Mouse (Mus musculus): ENCODE data around the gene Fbxw20. TPM values are rescaled to one million over a fixed set of nuclear protein-coding genes. Genes with fewer than 3 reads are reported as not detected.
"Not testable (repeated sequence)": the region's sequence is repeated elsewhere in the genome, so short reads cannot be mapped to it uniquely, and the experiment has no call there.

Fbxw20 gene
- polyA plus RNA-seq (2014; fragmentation: Nextera tagmentation; extraction: Ambion mirVana): not detected in 2 replicates

GRCm38 (mm10) chr9:109234654-109235053, at the start of gene Fbxw20:
Gene Fbxw20 (minus strand): TSS chr9:109234754.
- no peaks in the 10 kb centered on the region for H3K9me3 ChIP-seq (replicated peaks; ENCODE audit: control insufficient read depth, low read length)
- no peak for ATAC-seq (replicated peaks; ENCODE audit: insufficient number of reproducible peaks, low FRiP score, low TSS enrichment)
- no peak within 1 kb of the TSS for H3K27ac ChIP-seq (ENCODE audit: low read depth, low read length)
- WGBS (ENCODE audit: insufficient replicate concordance): 69% methylated on average over 1 of the region's 1 CpGs
- H3K4me3 ChIP-seq (ENCODE audit: low read depth, low read length): no peak within 1 kb of the TSS
- no peak within 1 kb of the TSS for H3K4me2 ChIP-seq
- H3K4me1 ChIP-seq (ENCODE audit: control insufficient read depth, insufficient read depth, low read length): no peaks in the 10 kb centered on the region
- H3K27me3 ChIP-seq (ENCODE audit: control insufficient read depth, insufficient read depth, low read length): no peaks in the 10 kb centered on the region
- no peaks in the 10 kb centered on the region for H3K36me3 ChIP-seq (ENCODE audit: control insufficient read depth, insufficient read depth, low read length)
- no peak within 1 kb of the TSS for H3K9ac ChIP-seq (ENCODE audit: low read depth, low read length)

- Histone ChIP-seq H3K4me2 (no peak overlapping the region), H3K4me3 (ENCODE audit: low read depth, low read length) (no peak overlapping the region), H3K36me3 (ENCODE audit: control insufficient read depth, insufficient read depth, low read length) (no peaks in the 10 kb centered on the region), H3K9ac (ENCODE audit: low read depth, low read length) (no peak overlapping the region), H3K9me3 (replicated peaks; ENCODE audit: control insufficient read depth, low read length) (no peaks in the 10 kb centered on the region), H3K27me3 (ENCODE audit: control insufficient read depth, insufficient read depth, low read length) (no peaks in the 10 kb centered on the region), H3K27ac (ENCODE audit: low read depth, low read length) (no peak overlapping the region), H3K4me1 (ENCODE audit: control insufficient read depth, insufficient read depth, low read length) (no peaks in the 10 kb centered on the region)
- no peak for ATAC-seq (replicated peaks; ENCODE audit: insufficient number of reproducible peaks, low FRiP score, low TSS enrichment)
- 58% methylated on average over 2 of the region's 2 CpGs for WGBS (ENCODE audit: insufficient replicate concordance)
Measured at GRCm38 (mm10) chr9:109263041-109263440, 28.5 kb upstream of the Fbxw20 start.

- Histone ChIP-seq H3K36me3 (ENCODE audit: control insufficient read depth, insufficient read depth, low read length) (no peaks in the 10 kb centered on the region), H3K4me1 (ENCODE audit: control insufficient read depth, insufficient read depth, low read length) (no peaks in the 10 kb centered on the region), H3K4me3 (ENCODE audit: low read depth, low read length) (no peak overlapping the region), H3K9me3 (replicated peaks; ENCODE audit: control insufficient read depth, low read length) (no peaks in the 10 kb centered on the region), H3K9ac (ENCODE audit: low read depth, low read length) (no peak overlapping the region), H3K4me2 (no peak overlapping the region), H3K27ac (ENCODE audit: low read depth, low read length) (no peak overlapping the region), H3K27me3 (ENCODE audit: control insufficient read depth, insufficient read depth, low read length) (no peaks in the 10 kb centered on the region)
- 62% methylated on average over 6 of the region's 6 CpGs for WGBS (ENCODE audit: insufficient replicate concordance)
- ATAC-seq (replicated peaks; ENCODE audit: insufficient number of reproducible peaks, low FRiP score, low TSS enrichment): no peak
Measured at GRCm38 (mm10) chr9:109218449-109218848, 16.1 kb downstream of the Fbxw20 start.

- H3K4me3 ChIP-seq (ENCODE audit: low read depth, low read length); H3K27ac ChIP-seq (ENCODE audit: low read depth, low read length); H3K36me3 ChIP-seq (ENCODE audit: control insufficient read depth, insufficient read depth, low read length); H3K9me3 ChIP-seq (replicated peaks; ENCODE audit: control insufficient read depth, low read length); H3K27me3 ChIP-seq (ENCODE audit: control insufficient read depth, insufficient read depth, low read length); ATAC-seq (replicated peaks; ENCODE audit: insufficient number of reproducible peaks, low FRiP score, low TSS enrichment); H3K4me2 ChIP-seq; H3K4me1 ChIP-seq (ENCODE audit: control insufficient read depth, insufficient read depth, low read length); H3K9ac ChIP-seq (ENCODE audit: low read depth, low read length): not testable (repeated sequence)
- 79% methylated on average over 1 of the region's 1 CpGs for WGBS (ENCODE audit: insufficient replicate concordance)
Measured at GRCm38 (mm10) chr9:109201347-109201746, 33.2 kb downstream of the Fbxw20 start.

- Histone ChIP-seq H3K4me2 (no peak overlapping the region), H3K4me1 (ENCODE audit: control insufficient read depth, insufficient read depth, low read length) (no peaks in the 10 kb centered on the region), H3K27me3 (ENCODE audit: control insufficient read depth, insufficient read depth, low read length) (no peaks in the 10 kb centered on the region), H3K36me3 (ENCODE audit: control insufficient read depth, insufficient read depth, low read length) (no peaks in the 10 kb centered on the region), H3K9me3 (replicated peaks; ENCODE audit: control insufficient read depth, low read length) (no peaks in the 10 kb centered on the region), H3K27ac (ENCODE audit: low read depth, low read length) (no peak overlapping the region), H3K4me3 (ENCODE audit: low read depth, low read length) (no peak overlapping the region), H3K9ac (ENCODE audit: low read depth, low read length) (no peak overlapping the region)
- no peak for ATAC-seq (replicated peaks; ENCODE audit: insufficient number of reproducible peaks, low FRiP score, low TSS enrichment)
- 87% methylated on average over 1 of the region's 1 CpGs for WGBS (ENCODE audit: insufficient replicate concordance)
Measured at GRCm38 (mm10) chr9:109200349-109200748, 34.2 kb downstream of the Fbxw20 start.

- WGBS (ENCODE audit: insufficient replicate concordance): 46% methylated on average over 1 of the region's 1 CpGs
- no peaks in the 10 kb centered on the region for H3K27me3 ChIP-seq (ENCODE audit: control insufficient read depth, insufficient read depth, low read length)
- H3K36me3 ChIP-seq (ENCODE audit: control insufficient read depth, insufficient read depth, low read length): no peaks in the 10 kb centered on the region
- no peak overlapping the region for H3K4me2 ChIP-seq
- H3K4me3 ChIP-seq (ENCODE audit: low read depth, low read length): no peak overlapping the region
- no peaks in the 10 kb centered on the region for H3K4me1 ChIP-seq (ENCODE audit: control insufficient read depth, insufficient read depth, low read length)
- no peak overlapping the region for H3K27ac ChIP-seq (ENCODE audit: low read depth, low read length)
- no peak for ATAC-seq (replicated peaks; ENCODE audit: insufficient number of reproducible peaks, low FRiP score, low TSS enrichment)
- no peak overlapping the region for H3K9ac ChIP-seq (ENCODE audit: low read depth, low read length)
- H3K9me3 ChIP-seq (replicated peaks; ENCODE audit: control insufficient read depth, low read length): no peaks in the 10 kb centered on the region
Measured at GRCm38 (mm10) chr9:109199353-109199752, 35.2 kb downstream of the Fbxw20 start.

- not testable (repeated sequence) for H3K4me3 ChIP-seq (ENCODE audit: low read depth, low read length); ATAC-seq (replicated peaks; ENCODE audit: insufficient number of reproducible peaks, low FRiP score, low TSS enrichment); H3K4me1 ChIP-seq (ENCODE audit: control insufficient read depth, insufficient read depth, low read length); H3K27ac ChIP-seq (ENCODE audit: low read depth, low read length); H3K36me3 ChIP-seq (ENCODE audit: control insufficient read depth, insufficient read depth, low read length); H3K27me3 ChIP-seq (ENCODE audit: control insufficient read depth, insufficient read depth, low read length); H3K9me3 ChIP-seq (replicated peaks; ENCODE audit: control insufficient read depth, low read length); H3K9ac ChIP-seq (ENCODE audit: low read depth, low read length); H3K4me2 ChIP-seq
- WGBS (ENCODE audit: insufficient replicate concordance): 75% methylated on average over 3 of the region's 3 CpGs
Measured at GRCm38 (mm10) chr9:109195875-109196274, 38.7 kb downstream of the Fbxw20 start, which contains the start of gene Fbxw13. Gene Fbxw13 (minus strand): TSS chr9:109195975.

- Histone ChIP-seq H3K4me1 (ENCODE audit: control insufficient read depth, insufficient read depth, low read length) (no peaks in the 10 kb centered on the region), H3K9me3 (replicated peaks; ENCODE audit: control insufficient read depth, low read length) (no peaks in the 10 kb centered on the region), H3K27me3 (ENCODE audit: control insufficient read depth, insufficient read depth, low read length) (no peaks in the 10 kb centered on the region), H3K27ac (ENCODE audit: low read depth, low read length) (no peak overlapping the region), H3K4me3 (ENCODE audit: low read depth, low read length) (no peak overlapping the region), H3K36me3 (ENCODE audit: control insufficient read depth, insufficient read depth, low read length) (no peaks in the 10 kb centered on the region), H3K9ac (ENCODE audit: low read depth, low read length) (no peak overlapping the region), H3K4me2 (no peak overlapping the region)
- 76% methylated on average over 1 of the region's 1 CpGs for WGBS (ENCODE audit: insufficient replicate concordance)
- ATAC-seq (replicated peaks; ENCODE audit: insufficient number of reproducible peaks, low FRiP score, low TSS enrichment): no peak
Measured at GRCm38 (mm10) chr9:109177208-109177607, 57.3 kb downstream of the Fbxw20 start.

GRCm38 (mm10) chr9:109176301-109176700, 58.3 kb downstream of the Fbxw20 start:
- H3K9ac ChIP-seq (ENCODE audit: low read depth, low read length): no peak overlapping the region
- no peak overlapping the region for H3K4me3 ChIP-seq (ENCODE audit: low read depth, low read length)
- no peak overlapping the region for H3K4me2 ChIP-seq
- ATAC-seq (replicated peaks; ENCODE audit: insufficient number of reproducible peaks, low FRiP score, low TSS enrichment): no peak
- H3K27ac ChIP-seq (ENCODE audit: low read depth, low read length): no peak overlapping the region
- H3K27me3 ChIP-seq (ENCODE audit: control insufficient read depth, insufficient read depth, low read length): no peaks in the 10 kb centered on the region
- H3K9me3 ChIP-seq (replicated peaks; ENCODE audit: control insufficient read depth, low read length): no peaks in the 10 kb centered on the region
- WGBS (ENCODE audit: insufficient replicate concordance): 70% methylated on average over 1 of the region's 1 CpGs
- H3K4me1 ChIP-seq (ENCODE audit: control insufficient read depth, insufficient read depth, low read length): no peaks in the 10 kb centered on the region
- no peaks in the 10 kb centered on the region for H3K36me3 ChIP-seq (ENCODE audit: control insufficient read depth, insufficient read depth, low read length)

Data from heart, embryonic 11.5 days (tissue).